Mouse (Mus musculus): ENCODE results near the gene Syap1. TPM values are rescaled to one million over a fixed set of nuclear protein-coding genes. Genes with fewer than 3 reads are reported as not detected.

Syap1 gene
- polyA plus RNA-seq, 1 experiment from 2014 or later, result 45.9 TPM

GRCm38 (mm10) chrX:162829741-162830140 is 58.5 kb downstream of the Syap1 start:
- Histone ChIP-seq H3K4me1 (ENCODE audit: insufficient read depth) (no peaks in the 10 kb centered on the region), H3K27me3 (ENCODE audit: insufficient read depth, low read length) (no peaks in the 10 kb centered on the region), H3K36me3 (ENCODE audit: insufficient read depth) (no peaks in the 10 kb centered on the region), H3K4me3 (ENCODE audit: low read depth, low read length) (peak overlapping the region; percentile 55), H3K9me3 (ENCODE audit: low read depth, low read length) (no peaks in the 10 kb centered on the region), H3K9ac (no peak overlapping the region; the same call in 1 of the 2 replicates), H3K4me2 (peak overlapping the region; percentile 49), H3K27ac (ENCODE audit: low read depth) (no peak overlapping the region)
- TF ChIP-seq CTCF (IDR thresholded peaks at IDR 0.05; ENCODE audit: low read depth), result no peak
- DNase-seq (no peak), ATAC-seq (ENCODE audit: insufficient read depth) (no peak)
- WGBS, result 39% methylated on average over 5 of the region's 5 CpGs

- DNase-seq (peak; percentile 96), ATAC-seq (ENCODE audit: insufficient read depth) (peak; percentile 100)
- Histone ChIP-seq H3K27me3 (ENCODE audit: insufficient read depth, low read length) (no peaks in the 10 kb centered on the region), H3K4me3 (ENCODE audit: low read depth, low read length) (peak within 1 kb of the TSS; percentile 55), H3K4me1 (ENCODE audit: insufficient read depth) (no peaks in the 10 kb centered on the region), H3K4me2 (peak within 1 kb of the TSS; percentile 82), H3K36me3 (ENCODE audit: insufficient read depth) (no peaks in the 10 kb centered on the region), H3K9me3 (ENCODE audit: low read depth, low read length) (no peaks in the 10 kb centered on the region), H3K9ac (peak within 1 kb of the TSS; percentile 52), H3K27ac (ENCODE audit: low read depth) (no peak within 1 kb of the TSS)
- TF ChIP-seq CTCF (IDR thresholded peaks at IDR 0.05; ENCODE audit: low read depth), result no peak
- WGBS, result 13% methylated on average over 37 of the region's 37 CpGs
These were observed 59.0 kb downstream of the Syap1 start, which contains the start of gene Txlng for GRCm38 (mm10) chrX:162829203-162829708. Txlng (minus strand) TSS chrX:162829454.

DNA sequence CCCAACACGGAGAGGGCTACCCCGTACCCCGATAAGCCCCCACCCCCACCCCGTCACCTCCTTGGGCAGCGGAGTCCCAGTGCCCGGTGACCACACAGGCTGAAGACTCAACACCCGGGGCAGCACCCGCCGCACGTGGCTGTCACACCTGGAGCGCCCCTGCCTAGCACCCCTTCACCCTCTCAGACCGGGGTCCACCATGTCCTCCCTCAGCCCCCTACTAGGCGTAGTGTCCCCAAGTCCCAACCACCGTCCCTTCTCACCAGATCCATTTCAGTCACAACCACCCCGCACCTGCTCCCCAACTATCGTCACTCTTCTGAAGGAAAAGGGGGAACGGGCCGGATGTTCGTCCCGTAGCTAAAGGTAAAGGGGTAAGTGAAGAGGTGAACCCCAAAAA is 59.5 kb downstream of the Syap1 start:
- H3K4me1 ChIP-seq (ENCODE audit: insufficient read depth), result no peaks in the 10 kb centered on the region
- no peak overlapping the region for H3K27ac ChIP-seq (ENCODE audit: low read depth)
- TF ChIP-seq CTCF (IDR thresholded peaks at IDR 0.05; ENCODE audit: low read depth), result no peak
- no peaks in the 10 kb centered on the region for H3K36me3 ChIP-seq (ENCODE audit: insufficient read depth)
- no peak for DNase-seq
- peak overlapping the region; percentile 52 for H3K9ac ChIP-seq
- peak overlapping the region; percentile 55 for H3K4me3 ChIP-seq (ENCODE audit: low read depth, low read length)
- no peaks in the 10 kb centered on the region for H3K9me3 ChIP-seq (ENCODE audit: low read depth, low read length)
- no peaks in the 10 kb centered on the region for H3K27me3 ChIP-seq (ENCODE audit: insufficient read depth, low read length)
- WGBS, result 11% methylated on average over 16 of the region's 20 CpGs
- ATAC-seq (ENCODE audit: insufficient read depth), result peak; percentile 48
- H3K4me2 ChIP-seq, result peak overlapping the region; percentile 82

DNA sequence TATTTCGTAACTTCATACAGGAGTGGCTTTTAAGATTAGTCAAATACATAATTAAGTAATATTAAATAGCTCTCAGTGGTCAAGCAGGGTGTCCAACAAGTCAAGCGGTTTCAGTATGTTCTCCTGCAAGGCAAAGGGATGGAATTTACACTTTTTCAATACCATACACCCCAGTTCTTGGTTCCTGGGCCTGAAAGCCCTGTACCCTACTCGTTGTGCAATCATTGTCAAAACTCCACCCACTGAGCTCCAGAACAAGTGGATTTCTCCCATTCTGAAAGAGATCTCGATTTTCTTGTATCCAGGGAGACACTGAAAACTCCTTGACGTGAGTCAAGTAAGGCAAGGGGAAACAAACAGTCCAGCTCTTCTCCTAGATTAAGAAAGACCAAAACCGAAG is 60.2 kb downstream of the Syap1 start:
- H3K9me3 ChIP-seq (ENCODE audit: low read depth, low read length), result no peaks in the 10 kb centered on the region
- H3K4me2 ChIP-seq, result peak overlapping the region; percentile 82
- no peaks in the 10 kb centered on the region for H3K27me3 ChIP-seq (ENCODE audit: insufficient read depth, low read length)
- ATAC-seq (ENCODE audit: insufficient read depth), result no peak
- no peak for TF ChIP-seq CTCF (IDR thresholded peaks at IDR 0.05; ENCODE audit: low read depth)
- no peaks in the 10 kb centered on the region for H3K4me1 ChIP-seq (ENCODE audit: insufficient read depth)
- no peak overlapping the region for H3K27ac ChIP-seq (ENCODE audit: low read depth)
- no peak overlapping the region for H3K9ac ChIP-seq
- DNase-seq, result peak; percentile 2
- 39% methylated on average over 6 of the region's 6 CpGs for WGBS
- H3K4me3 ChIP-seq (ENCODE audit: low read depth, low read length), result peak overlapping the region; percentile 55
- H3K36me3 ChIP-seq (ENCODE audit: insufficient read depth), result no peaks in the 10 kb centered on the region

MicroRNAs encoded within 50 kb of the gene (microRNA counts, 519-probe panel; counts per million panel counts)
- 2,277 counts per million, percentile 34 among the panel's probes with 10 or more counts for microRNA mmu-miR-3473

Small RNA genes lying within 50 kb of the gene (microRNA-seq; reads per million reads assigned to microRNA genes)
- not detected for gene Mir3473a (ENCODE audit: borderline number of aligned reads)

Other genes with a start within 250 kb of the Syap1 start
- 0.83 and 0.84 TPM in 2 replicates for gene Reps2, start 244.8 kb downstream of the Syap1 start, polyA plus RNA-seq (2014; fragmentation: Nextera tagmentation; extraction: Ambion mirVana)
- gene Rbbp7, start 128.0 kb downstream of the Syap1 start, polyA plus RNA-seq (2014; fragmentation: Nextera tagmentation; extraction: Ambion mirVana), result 544 and 552 TPM in 2 replicates
- gene Txlng, start 59.0 kb downstream of the Syap1 start, polyA plus RNA-seq (2014; fragmentation: Nextera tagmentation; extraction: Ambion mirVana), result 13.4 and 14.0 TPM in 2 replicates
- gene Ctps2, start 12.8 kb upstream of the Syap1 start, polyA plus RNA-seq (2014; fragmentation: Nextera tagmentation; extraction: Ambion mirVana), result 93.0 and 94.7 TPM in 2 replicates
- 1.3 TPM in 1 of 2 replicates, not detected in the other for gene S100g, start 76.2 kb upstream of the Syap1 start, polyA plus RNA-seq (2014; fragmentation: Nextera tagmentation; extraction: Ambion mirVana)

All from lung, embryonic 14.5 days (tissue).